Mouse (Mus musculus) megakaryocyte, adult 5-6 weeks (primary cell): Measurements from ENCODE around the gene Fancg. TPM values are rescaled to one million over a fixed set of nuclear protein-coding genes. Genes with fewer than 3 reads are reported as not detected.

Source experiments
- total RNA-seq, 2 experiments: library from RNA; stranded (forward) in 1 of 2; stranded (reverse) in 1 of 2; fragments of 153-499, 151-499 nt in 1 of 2; fragments of 221-1000, 200-1000 nt in 1 of 2; gene quantifications; 2 replicates each; pipeline versions ENCODE4 v1.2.3 to v1.2.4; 2015 to 2017

Fancg gene
- total RNA-seq, 2 experiments from 2014 or later: 12.5 to 13.0 TPM

Other genes starting within 250 kb of the Fancg start
- not detected in 2 replicates for gene Ccl21a, start 236.5 kb downstream of the Fancg start, total RNA-seq (2015)
- not detected in 2 replicates for gene Ccl21a, start 236.5 kb downstream of the Fancg start, total RNA-seq (2017)
- gene Fam205a1, start 156.6 kb downstream of the Fancg start, total RNA-seq (2015): 0.11 TPM in 1 of 2 replicates, not detected in the other
- gene Fam205a1, start 156.6 kb downstream of the Fancg start, total RNA-seq (2017): not detected in 2 replicates
- not detected in 2 replicates for gene Gm12394, start 153.7 kb downstream of the Fancg start, total RNA-seq (2015)
- not detected in 2 replicates for gene Gm12394, start 153.7 kb downstream of the Fancg start, total RNA-seq (2017)
- not detected in 2 replicates for gene Fam205c, start 136.3 kb downstream of the Fancg start, total RNA-seq (2015)
- gene Fam205c, start 136.3 kb downstream of the Fancg start, total RNA-seq (2017): not detected in 2 replicates
- gene Phf24, start 93.8 kb downstream of the Fancg start, total RNA-seq (2015): not detected in 2 replicates
- under 0.01 TPM in 1 of 2 replicates, not detected in the other for gene Phf24, start 93.8 kb downstream of the Fancg start, total RNA-seq (2017)
- gene Dnajb5, start 60.7 kb downstream of the Fancg start, total RNA-seq (2015): 5.4 and 6.0 TPM in 2 replicates
- gene Dnajb5, start 60.7 kb downstream of the Fancg start, total RNA-seq (2017): 2.6 and 6.3 TPM in 2 replicates
- not detected in 2 replicates for gene 1700022I11Rik, start 40.9 kb downstream of the Fancg start, total RNA-seq (2015)
- gene 1700022I11Rik, start 40.9 kb downstream of the Fancg start, total RNA-seq (2017): not detected in 2 replicates
- gene Vcp, start 10.0 kb downstream of the Fancg start, total RNA-seq (2015): 81.5 and 86.4 TPM in 2 replicates
- 154 and 165 TPM in 2 replicates for gene Vcp, start 10.0 kb downstream of the Fancg start, total RNA-seq (2017)
- 7.9 and 9.7 TPM in 2 replicates for gene Pigo, start 15.3 kb upstream of the Fancg start, total RNA-seq (2015)
- 5.6 and 11.1 TPM in 2 replicates for gene Pigo, start 15.3 kb upstream of the Fancg start, total RNA-seq (2017)
- 70.8 and 77.7 TPM in 2 replicates for gene Stoml2, start 21.2 kb upstream of the Fancg start, total RNA-seq (2015)
- 62.3 and 79.3 TPM in 2 replicates for gene Stoml2, start 21.2 kb upstream of the Fancg start, total RNA-seq (2017)
- 14.2 and 15.4 TPM in 2 replicates for gene Fam214b, start 35.7 kb upstream of the Fancg start, total RNA-seq (2015)
- 31.7 and 33.6 TPM in 2 replicates for gene Fam214b, start 35.7 kb upstream of the Fancg start, total RNA-seq (2017)
- gene Unc13b, start 48.4 kb upstream of the Fancg start, total RNA-seq (2015): 0.16 TPM in 2 replicates
- 0.24 and 0.48 TPM in 2 replicates for gene Unc13b, start 48.4 kb upstream of the Fancg start, total RNA-seq (2017)